Mouse (Mus musculus): ENCODE results near the gene Tm2d3.

Gene Tm2d3

DNA sequence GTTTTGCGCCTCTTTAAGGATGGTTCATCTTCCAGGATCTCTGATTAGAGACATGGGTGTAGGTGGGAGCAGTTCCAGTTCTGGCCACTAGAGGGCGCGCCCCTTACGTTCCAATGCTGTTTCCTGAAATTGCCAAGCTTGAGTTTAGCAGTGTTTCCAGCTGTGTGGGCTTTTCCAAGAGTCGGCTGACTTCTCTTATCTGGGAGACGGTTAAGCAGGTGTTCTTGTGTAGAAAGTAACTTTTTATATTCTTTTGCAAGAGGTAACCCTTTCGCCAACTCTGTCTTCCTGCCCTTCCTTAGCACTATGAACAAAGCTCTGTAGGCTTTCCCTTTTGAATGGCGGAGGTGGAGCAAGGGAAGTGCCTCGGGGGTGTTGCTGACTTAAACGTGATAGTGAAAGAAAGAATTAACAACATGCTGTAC, 13.9 kb downstream of the Tm2d3 start:
- DNase-seq (ENCODE audit: low spot score) = peak; percentile 87

DNA sequence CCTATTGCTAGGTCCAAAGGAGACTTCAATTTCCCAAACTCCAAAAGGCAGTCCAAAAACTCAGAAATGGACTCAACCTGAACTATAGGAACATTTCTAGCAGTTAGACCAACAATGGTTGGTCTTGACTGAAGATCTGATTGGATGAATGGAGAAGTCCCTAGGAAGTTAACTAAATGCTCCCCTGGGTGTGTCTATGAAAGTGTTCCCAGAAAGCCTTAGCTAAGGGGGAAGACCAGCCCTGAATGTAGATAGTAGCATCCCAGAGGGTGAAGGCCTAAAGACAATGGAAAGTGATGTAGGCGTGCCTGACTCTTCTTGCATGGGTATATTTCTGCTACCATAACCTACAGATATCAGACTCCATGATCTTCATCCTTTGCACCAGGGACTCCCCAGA, 17.5 kb downstream of the Tm2d3 start:
- DNase-seq (ENCODE audit: low spot score) = no peak

GRCm38 (mm10) chr7:65710301-65710700, 19.3 kb downstream of the Tm2d3 start:
- DNase-seq (ENCODE audit: low spot score) = no peak

DNA sequence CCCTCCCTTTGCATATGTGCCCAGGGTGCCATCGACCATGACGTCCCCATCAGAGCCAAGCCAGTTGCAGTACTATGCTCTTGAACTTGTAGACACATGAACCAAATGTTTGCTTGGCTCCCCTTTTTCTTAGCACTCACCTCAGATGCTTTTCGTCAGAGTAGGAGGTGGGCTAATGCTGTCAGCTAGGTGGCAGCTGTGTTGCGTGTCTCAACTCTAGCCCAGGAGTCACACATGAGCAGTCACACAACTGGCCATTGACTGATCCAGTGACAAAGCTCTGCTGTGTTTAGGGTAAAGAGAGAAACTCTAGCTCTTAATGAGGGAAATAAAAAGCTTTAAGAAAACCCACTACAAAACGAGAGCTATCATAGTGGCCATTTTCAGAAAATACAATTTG, 22.8 kb downstream of the Tm2d3 start:
- no peak for DNase-seq (ENCODE audit: low spot score)

DNA sequence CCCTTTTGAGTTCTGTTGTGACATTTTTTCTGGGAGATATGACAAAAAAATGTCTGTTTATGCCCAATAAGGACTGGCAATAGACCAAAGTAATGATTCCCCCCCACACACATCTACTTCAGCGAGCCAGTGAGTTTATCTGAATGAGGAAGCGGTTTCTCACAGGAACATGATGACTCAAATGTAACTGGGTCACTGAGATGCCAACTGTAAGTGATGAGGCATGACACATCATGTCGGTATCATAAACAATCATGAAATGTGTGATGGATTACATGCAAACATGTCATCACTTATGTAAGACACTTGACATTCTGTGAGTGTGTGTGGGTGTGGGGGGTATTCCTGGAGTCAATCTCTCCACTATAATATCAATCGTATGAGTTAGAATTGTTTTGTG, 23.3 kb downstream of the Tm2d3 start:
- no peak for DNase-seq (ENCODE audit: low spot score)

GRCm38 (mm10) chr7:65734024-65734423, 43.1 kb downstream of the Tm2d3 start:
- DNase-seq (ENCODE audit: low spot score) = no peak

DNA sequence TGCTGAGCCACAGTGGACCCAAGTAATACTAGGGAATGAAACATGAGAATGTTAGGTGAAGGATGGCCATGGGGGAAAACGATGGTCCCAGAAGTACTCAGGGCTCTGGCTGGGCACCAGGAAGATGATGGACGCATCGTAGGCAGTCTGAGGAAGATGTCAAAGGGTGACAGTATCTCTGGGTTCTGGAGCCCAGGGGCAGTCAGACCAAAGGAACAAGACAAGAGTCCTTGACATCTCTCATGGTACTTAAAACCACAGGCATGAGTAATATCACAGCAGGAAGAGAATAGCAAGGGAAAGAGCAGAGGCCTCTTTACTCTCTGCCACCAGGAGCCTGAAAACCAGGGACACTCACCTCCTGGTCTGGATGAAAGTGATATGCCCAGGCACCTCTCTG, 44.3 kb downstream of the Tm2d3 start:
- DNase-seq (ENCODE audit: low spot score) = no peak

DNA sequence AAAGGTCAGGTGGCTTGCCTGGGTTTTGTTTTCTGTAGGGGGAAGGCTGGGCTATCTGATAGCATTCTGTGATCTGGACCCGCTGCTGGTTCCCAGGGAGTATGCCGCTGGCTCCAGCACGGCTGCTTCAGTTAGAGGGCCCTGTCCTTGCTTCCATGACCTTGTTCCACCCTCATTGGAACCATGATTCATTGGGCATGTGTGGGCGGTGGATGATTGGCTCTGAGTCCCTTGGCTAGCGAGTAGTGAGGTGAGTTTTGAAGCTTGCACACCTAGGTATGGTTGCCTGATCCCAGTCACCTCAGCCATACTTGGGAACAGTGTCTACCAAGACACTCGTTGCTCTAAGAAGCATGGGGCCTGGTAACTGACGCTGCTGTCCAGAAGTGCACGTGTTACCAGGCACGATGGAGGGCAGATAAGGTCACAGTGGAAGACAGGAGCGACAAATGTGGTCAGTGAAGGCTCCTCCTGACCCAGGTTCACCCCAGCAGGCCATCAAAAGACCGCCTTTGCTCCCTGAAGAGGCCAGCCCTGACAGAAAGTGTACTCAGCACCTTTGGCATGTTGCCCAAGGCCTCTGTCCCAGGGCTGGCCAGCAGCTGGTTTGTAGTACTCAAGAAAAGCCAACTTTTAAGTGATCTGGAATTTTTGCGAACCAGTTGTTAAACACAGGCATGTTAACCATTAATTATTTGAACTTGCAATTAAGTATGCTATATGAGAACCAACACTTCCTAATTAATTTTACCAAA, 46.5 kb downstream of the Tm2d3 start:
- DNase-seq (ENCODE audit: low spot score) = peak; percentile 85

GRCm38 (mm10) chr7:65742857-65743256, 51.9 kb downstream of the Tm2d3 start:
- DNase-seq (ENCODE audit: low spot score) = no peak

GRCm38 (mm10) chr7:65747990-65748955, 57.3 kb downstream of the Tm2d3 start:
- no peak for DNase-seq (ENCODE audit: low spot score)

Measured in testis, postnatal 10 days (tissue).